Mouse (Mus musculus) embryonic facial prominence, embryonic 15.5 days (tissue): ENCODE data around the gene Gfy. TPM values are rescaled to one million over a fixed set of nuclear protein-coding genes. Genes with fewer than 3 reads are reported as not detected.

Source experiments
- ATAC-seq: fragments of 200-750 bp; cut with Nextera tagmentation; 2 replicates; pipeline ENCODE4 v1.8.0; 2017; ENCODE audit warnings: low read depth, moderate TSS enrichment; ENCODE audit not compliant: insufficient number of reproducible peaks, low FRiP score, low TSS enrichment
- H3K27ac ChIP-seq: fragments of 300-500 bp; sonication (generic); replicated peaks from 2 replicates; pipeline ENCODE4 v1.5.1; 2015; ENCODE audit warnings: mild to moderate bottlenecking, inconsistent platforms
- H3K27me3 ChIP-seq: fragments of 300-500 bp; sonication (generic); 2 replicates; pipeline ENCODE4 v1.6.1; 2015; ENCODE audit warnings: inconsistent platforms
- H3K36me3 ChIP-seq: fragments of 300-500 bp; sonication (generic); 2 replicates; pipeline ENCODE4 v1.6.1; 2015; ENCODE audit warnings: mild to moderate bottlenecking, inconsistent platforms
- H3K4me1 ChIP-seq: fragments of 300-500 bp; sonication (generic); 2 replicates; pipeline ENCODE4 v1.6.1; 2015; ENCODE audit warnings: inconsistent platforms
- H3K4me2 ChIP-seq: fragments of 300-500 bp; sonication (generic); replicated peaks from 2 replicates; pipeline ENCODE4 v1.6.1; 2015; ENCODE audit warnings: mild to moderate bottlenecking, inconsistent platforms
- H3K4me3 ChIP-seq: fragments of 300-500 bp; sonication (generic); replicated peaks from 2 replicates; pipeline ENCODE4 v1.5.1; 2015; ENCODE audit warnings: mild to moderate bottlenecking, inconsistent platforms
- H3K9ac ChIP-seq: fragments of 300-500 bp; sonication (generic); 2 replicates; pipeline ENCODE4 v1.6.1; 2015; ENCODE audit warnings: inconsistent platforms
- H3K9me3 ChIP-seq: fragments of 300-500 bp; sonication (generic); replicated peaks from 2 replicates; pipeline ENCODE4 v1.6.1; 2016; ENCODE audit warnings: inconsistent platforms
- WGBS: fragments of 180-500 bp; shearing (Covaris S2); methylation state at CpG from one replicate; pipeline ENCODE4 v1.1.7; 2015; 5-methylcytosine and 5-hydroxymethylcytosine counted together
- polyA plus RNA-seq: library from polyadenylated mRNA; unstranded; fragments of >200 nt; fragmentation: Nextera tagmentation; extraction: Ambion mirVana; gene quantifications from 2 replicates; pipeline ENCODE4 v1.2.1, GENCODE M21; 2015

Gfy gene
- polyA plus RNA-seq, 1 experiment from 2014 or later = 13.4 TPM

GRCm38 (mm10) chr7:45193406-45193805, 14.0 kb upstream of the Gfy start:
- Histone ChIP-seq H3K27me3 (peaks cover 21% of the 10 kb centered on the region), H3K9me3 (no peaks in the 10 kb centered on the region), H3K4me2 (no peak overlapping the region), H3K27ac (no peak overlapping the region), H3K9ac (no peak overlapping the region), H3K4me3 (no peak overlapping the region), H3K4me1 (peaks cover 15% of the 10 kb centered on the region), H3K36me3 (no peaks in the 10 kb centered on the region)
- WGBS = 67% methylated on average over 5 of the region's 5 CpGs
- ATAC-seq = no peak

- Histone ChIP-seq H3K4me1 (peaks cover 9% of the 10 kb centered on the region), H3K9ac (no peak overlapping the region), H3K27ac (no peak overlapping the region), H3K36me3 (no peaks in the 10 kb centered on the region), H3K4me2 (no peak overlapping the region), H3K9me3 (no peaks in the 10 kb centered on the region), H3K27me3 (peaks cover 26% of the 10 kb centered on the region), H3K4me3 (no peak overlapping the region)
- 76% methylated on average over 7 of the region's 7 CpGs for WGBS
- ATAC-seq = no peak
Observed at GRCm38 (mm10) chr7:45192585-45193310, 13.4 kb upstream of the Gfy start.

- H3K9ac ChIP-seq = no peak overlapping the region
- H3K27me3 ChIP-seq = peaks cover 30% of the 10 kb centered on the region
- H3K36me3 ChIP-seq = no peaks in the 10 kb centered on the region
- no peak overlapping the region for H3K27ac ChIP-seq
- H3K4me3 ChIP-seq = no peak overlapping the region
- ATAC-seq = peak; percentile 81
- peaks cover 8% of the 10 kb centered on the region for H3K4me1 ChIP-seq
- WGBS = 4% methylated on average over 8 of the region's 8 CpGs
- no peak overlapping the region for H3K4me2 ChIP-seq
- no peaks in the 10 kb centered on the region for H3K9me3 ChIP-seq
Observed at GRCm38 (mm10) chr7:45191803-45192363, 12.5 kb upstream of the Gfy start.

GRCm38 (mm10) chr7:45191161-45191560, 11.8 kb upstream of the Gfy start:
- Histone ChIP-seq H3K9ac (no peak overlapping the region), H3K4me3 (no peak overlapping the region), H3K27ac (no peak overlapping the region), H3K9me3 (no peaks in the 10 kb centered on the region), H3K4me1 (peaks cover 8% of the 10 kb centered on the region), H3K4me2 (no peak overlapping the region), H3K36me3 (no peaks in the 10 kb centered on the region), H3K27me3 (peaks cover 37% of the 10 kb centered on the region)
- ATAC-seq = no peak
- 58% methylated on average over 2 of the region's 2 CpGs for WGBS

GRCm38 (mm10) chr7:45190186-45190585, 10.8 kb upstream of the Gfy start:
- no peak for ATAC-seq
- Histone ChIP-seq H3K4me1 (peaks cover 8% of the 10 kb centered on the region), H3K27me3 (peaks cover 47% of the 10 kb centered on the region), H3K9ac (no peak overlapping the region), H3K4me3 (no peak overlapping the region), H3K27ac (no peak overlapping the region), H3K36me3 (no peaks in the 10 kb centered on the region), H3K4me2 (no peak overlapping the region), H3K9me3 (no peaks in the 10 kb centered on the region)
- WGBS = 84% methylated on average over 6 of the region's 6 CpGs

GRCm38 (mm10) chr7:45189600-45189999, 10.2 kb upstream of the Gfy start:
- H3K9me3 ChIP-seq = no peaks in the 10 kb centered on the region
- H3K4me2 ChIP-seq = no peak overlapping the region
- H3K27me3 ChIP-seq = peaks cover 53% of the 10 kb centered on the region
- no peak overlapping the region for H3K27ac ChIP-seq
- H3K4me1 ChIP-seq = peaks cover 8% of the 10 kb centered on the region
- ATAC-seq = no peak
- WGBS = 51% methylated on average over 16 of the region's 16 CpGs
- no peak overlapping the region for H3K4me3 ChIP-seq
- H3K36me3 ChIP-seq = no peaks in the 10 kb centered on the region
- no peak overlapping the region for H3K9ac ChIP-seq

- no peaks in the 10 kb centered on the region for H3K36me3 ChIP-seq
- 46% methylated on average over 7 of the region's 7 CpGs for WGBS
- peaks cover 87% of the 10 kb centered on the region for H3K27me3 ChIP-seq
- no peaks in the 10 kb centered on the region for H3K9me3 ChIP-seq
- no peak overlapping the region for H3K9ac ChIP-seq
- no peak for ATAC-seq
- no peak overlapping the region for H3K4me2 ChIP-seq
- H3K27ac ChIP-seq = no peak overlapping the region
- H3K4me3 ChIP-seq = no peak overlapping the region
- H3K4me1 ChIP-seq = peaks cover 15% of the 10 kb centered on the region
Observed at GRCm38 (mm10) chr7:45185921-45186320, 6.6 kb upstream of the Gfy start.

- H3K27me3 ChIP-seq = peaks cover 94% of the 10 kb centered on the region
- H3K4me2 ChIP-seq = no peak overlapping the region
- no peak overlapping the region for H3K4me3 ChIP-seq
- ATAC-seq = no peak
- H3K4me1 ChIP-seq = peaks cover 15% of the 10 kb centered on the region
- H3K9ac ChIP-seq = no peak overlapping the region
- H3K27ac ChIP-seq = no peak overlapping the region
- WGBS = 65% methylated on average over 7 of the region's 7 CpGs
- no peaks in the 10 kb centered on the region for H3K9me3 ChIP-seq
- H3K36me3 ChIP-seq = no peaks in the 10 kb centered on the region
Observed at GRCm38 (mm10) chr7:45183672-45184071, 4.3 kb upstream of the Gfy start.

- H3K36me3 ChIP-seq = no peaks in the 10 kb centered on the region
- no peak overlapping the region for H3K27ac ChIP-seq
- peak overlapping the region; percentile 31 for H3K4me3 ChIP-seq
- no peaks in the 10 kb centered on the region for H3K9me3 ChIP-seq
- no peak for ATAC-seq
- WGBS = 14% methylated on average over 11 of the region's 11 CpGs
- peaks cover 15% of the 10 kb centered on the region for H3K4me1 ChIP-seq
- H3K9ac ChIP-seq = no peak overlapping the region
- peaks cover 97% of the 10 kb centered on the region for H3K27me3 ChIP-seq
- H3K4me2 ChIP-seq = peak overlapping the region; percentile 53
Observed at GRCm38 (mm10) chr7:45182606-45183005, 3.2 kb upstream of the Gfy start.

- H3K9me3 ChIP-seq = no peaks in the 10 kb centered on the region
- H3K36me3 ChIP-seq = no peaks in the 10 kb centered on the region
- WGBS = under 1% methylated on average over 34 of the region's 34 CpGs
- peak; percentile 81 for ATAC-seq
- H3K9ac ChIP-seq = no peak overlapping the region
- peaks cover 99% of the 10 kb centered on the region for H3K27me3 ChIP-seq
- peaks cover 15% of the 10 kb centered on the region for H3K4me1 ChIP-seq
- H3K27ac ChIP-seq = no peak overlapping the region
- peak overlapping the region; percentile 53 for H3K4me2 ChIP-seq
- peak overlapping the region; percentile 31 for H3K4me3 ChIP-seq
Observed at GRCm38 (mm10) chr7:45182199-45182601, 2.8 kb upstream of the Gfy start.

- Histone ChIP-seq H3K9me3 (no peaks in the 10 kb centered on the region), H3K4me1 (peaks cover 15% of the 10 kb centered on the region), H3K4me2 (peak overlapping the region; percentile 53; the same call in 1 of the 2 replicates), H3K27me3 (peaks cover 99% of the 10 kb centered on the region), H3K36me3 (no peaks in the 10 kb centered on the region), H3K27ac (no peak overlapping the region), H3K4me3 (peak overlapping the region; percentile 12), H3K9ac (no peak overlapping the region)
- no peak for ATAC-seq
- 3% methylated on average over 35 of the region's 35 CpGs for WGBS
Observed at GRCm38 (mm10) chr7:45181540-45181939, 2.2 kb upstream of the Gfy start.
